Mouse (Mus musculus) liver, postnatal 0 days (tissue): ENCODE measurements around the gene BC034090.

Experiments
- CTCF ChIP-seq: sonication (generic); IDR thresholded peaks from 2 replicates; pipeline ENCODE4 v1.5.1; 2016; ENCODE audit warnings: antibody characterized with exemption, low read depth
- EP300 ChIP-seq: IDR thresholded peaks from 2 replicates; pipeline ENCODE4 v1.6.1; 2016; ENCODE audit warnings: antibody characterized with exemption, low read depth, mild to moderate bottlenecking

DNA sequence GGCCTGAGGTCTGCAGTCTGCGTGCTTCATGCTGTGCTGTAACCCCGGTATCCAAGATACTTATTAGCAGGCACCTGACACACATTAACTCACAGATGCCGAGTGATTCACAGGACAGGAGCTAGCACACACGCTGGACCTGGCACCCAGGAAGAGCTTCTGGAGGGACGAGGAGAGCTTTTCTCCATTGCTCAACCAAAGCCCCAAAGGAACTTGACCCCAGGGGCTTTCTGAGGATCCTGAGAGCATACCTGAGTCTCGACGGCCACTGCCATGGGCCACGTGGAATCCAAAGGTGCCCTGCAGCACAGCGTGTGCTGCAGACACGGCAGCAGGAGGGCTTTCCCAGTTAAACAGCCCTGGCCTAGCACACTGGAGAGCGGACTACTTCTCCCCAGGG lies 27.9 kb downstream of the BC034090 start:
- TF ChIP-seq EP300 (no peak), CTCF (no peak)
